Mouse (Mus musculus) CH12.LX (cell line): ENCODE results near the gene Prkce.

Source experiments
- BHLHE40 ChIP-seq: IDR thresholded peaks from 2 replicates; pipeline ENCODE4 v1.6.1; 2011; ENCODE audit warnings: mild to moderate bottlenecking, low read depth, low read length, improper control_type of control experiment
- CTCF ChIP-seq, 2 experiments: IDR thresholded peaks in 1 of 2; conservative IDR thresholded peaks in 1 of 2; 2 replicates each; pipeline ENCODE4 v1.5.1; 2011 to 2012; ENCODE audit warnings: low read depth in 2 of 2, low read length in 2 of 2, improper control_type of control experiment in 1 of 2, inconsistent platforms in 1 of 2, mild to moderate bottlenecking in 1 of 2, moderate library complexity in 1 of 2
- ETS1 ChIP-seq: conservative IDR thresholded peaks from 2 replicates; pipeline ENCODE4 v1.6.1; 2012; ENCODE audit warnings: low read depth, mild to moderate bottlenecking, inconsistent platforms, low read length, improper control_type of control experiment, moderate library complexity
- HCFC1 ChIP-seq: IDR thresholded peaks from 2 replicates; pipeline ENCODE4 v1.6.1; 2012; ENCODE audit warnings: low read depth, mild to moderate bottlenecking, inconsistent platforms, low read length, improper control_type of control experiment
- MYC ChIP-seq: IDR thresholded peaks from 2 replicates; pipeline ENCODE4 v1.6.1; 2011; ENCODE audit warnings: low read depth, mild to moderate bottlenecking, improper control_type of control experiment, low read length
- POLR2A ChIP-seq: IDR thresholded peaks from 2 replicates; pipeline ENCODE4 v1.6.1; 2011; ENCODE audit warnings: low read depth, mild to moderate bottlenecking, improper control_type of control experiment, low read length
- UBTF ChIP-seq: IDR thresholded peaks from 2 replicates; pipeline ENCODE4 v1.6.1; 2012; ENCODE audit warnings: low read depth, mild to moderate bottlenecking, inconsistent platforms, low read length, improper control_type of control experiment, moderate library complexity

GRCm38 (mm10) chr17:86592991-86593586 is 425.5 kb downstream of the Prkce start:
- no peak for TF ChIP-seq UBTF
- no peak for TF ChIP-seq CTCF (conservative IDR thresholded peaks at IDR 0.05 in 1 of 2, IDR thresholded peaks at IDR 0.05 in 1 of 2; ENCODE audit: low read depth in 2 of 2, low read length in 2 of 2)
- TF ChIP-seq MYC, result no peak
- no peak for TF ChIP-seq ETS1
- no peak for TF ChIP-seq HCFC1
- no peak for TF ChIP-seq POLR2A
- TF ChIP-seq BHLHE40, result no peak
